Mouse (Mus musculus): ENCODE measurements around the gene Luzp2. TPM values are rescaled to one million over a fixed set of nuclear protein-coding genes. Genes with fewer than 3 reads are reported as not detected.
A peak's percentile ranks its signal among the peaks of the same experiment; 100 is the strongest.
"Not testable (repeated sequence)": the region's sequence is repeated elsewhere in the genome, so short reads cannot be mapped to it uniquely, and the experiment has no call there.

Gene Luzp2
- total RNA-seq, 2 experiments from 2014 or later = not detected

DNA sequence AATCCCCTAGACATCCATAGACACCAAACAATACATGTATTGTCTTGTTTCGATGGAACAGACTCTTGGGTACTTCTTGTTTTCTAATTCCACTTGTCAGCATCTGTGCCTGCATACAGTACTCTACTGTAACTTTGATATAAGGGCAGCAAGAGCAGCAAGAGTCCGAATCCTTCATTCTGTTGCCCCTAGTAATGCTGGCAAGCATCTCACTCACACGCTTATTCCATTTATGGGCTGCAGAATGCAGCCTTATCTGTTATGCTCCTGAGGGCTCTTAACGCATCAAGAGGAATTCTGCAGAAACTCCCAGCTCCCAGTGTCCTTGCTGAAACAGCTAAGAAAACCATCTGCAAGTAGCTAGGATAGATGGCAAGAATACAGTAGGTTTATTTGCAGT lies 145.3 kb downstream of the Luzp2 start:
- ATAC-seq (replicated peaks; ENCODE audit: poor library complexity) = no peak

DNA sequence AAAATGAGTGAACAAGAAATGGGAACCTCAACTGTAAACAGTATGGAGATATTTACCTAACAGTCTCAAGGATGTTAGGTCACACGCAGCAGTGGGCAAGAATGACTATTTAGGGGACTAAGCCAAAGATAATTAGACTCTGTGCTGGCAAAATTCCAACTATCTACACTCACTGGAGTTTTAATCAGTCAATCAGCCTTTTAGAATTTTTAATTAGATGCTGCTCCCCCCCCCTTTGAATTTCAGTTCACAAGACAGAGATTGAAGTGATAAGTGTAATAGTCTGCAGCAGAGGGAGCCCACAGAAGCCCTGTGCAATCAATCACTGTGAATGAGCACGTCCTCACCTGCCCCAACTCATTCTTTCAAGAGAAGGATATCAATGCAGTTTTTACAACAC lies 165.1 kb downstream of the Luzp2 start:
- ATAC-seq (replicated peaks; ENCODE audit: poor library complexity) = no peak

DNA sequence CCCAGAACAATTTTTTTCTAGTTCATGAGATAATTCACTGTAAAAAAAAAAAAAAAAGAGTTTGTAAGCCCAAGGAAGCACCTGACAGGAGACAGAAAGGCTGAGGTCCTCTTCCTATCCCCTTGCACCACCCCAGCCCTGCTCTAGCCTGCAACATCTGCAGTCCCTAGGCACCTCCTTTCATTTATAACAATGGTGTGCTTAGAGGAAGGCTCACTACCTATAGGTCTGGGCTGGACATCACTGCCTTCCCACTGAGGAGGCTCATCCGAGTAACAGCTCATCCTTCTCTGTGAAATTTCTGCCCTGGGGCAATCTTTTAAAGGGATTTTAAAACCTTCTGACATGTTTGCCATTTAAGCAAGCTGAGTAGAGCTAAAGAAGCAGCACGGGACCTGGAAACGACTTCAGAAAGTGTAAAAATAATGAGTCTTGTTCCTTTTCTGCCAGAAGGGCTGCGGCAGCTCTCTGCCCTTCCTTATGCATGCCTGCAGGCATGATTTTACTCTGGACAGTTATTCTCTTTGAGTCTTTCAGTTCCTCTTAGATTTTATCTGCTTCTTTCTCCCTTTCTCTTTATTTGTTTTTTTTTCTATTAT lies 174.0 kb downstream of the Luzp2 start:
- ATAC-seq (replicated peaks; ENCODE audit: poor library complexity) = no peak

DNA sequence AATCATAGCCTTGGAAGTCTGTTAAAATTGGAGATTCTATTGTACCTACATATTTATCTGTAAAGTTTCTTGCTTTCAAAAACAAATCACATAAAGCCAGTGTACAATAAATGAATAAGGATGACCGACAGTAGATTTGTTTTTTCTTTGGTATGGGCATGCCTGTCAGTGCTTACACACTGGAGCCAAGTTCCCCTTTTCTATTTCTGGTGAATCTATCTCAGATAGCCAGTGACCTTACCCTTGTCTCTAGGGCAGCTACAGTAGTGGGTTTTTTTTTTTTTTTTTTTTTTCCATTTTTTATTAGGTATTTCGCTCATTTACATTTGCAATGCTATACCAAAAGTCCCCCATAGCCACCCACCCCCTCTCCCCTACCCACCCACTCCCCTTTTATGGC lies 298.6 kb downstream of the Luzp2 start:
- ATAC-seq (replicated peaks; ENCODE audit: poor library complexity) = not testable (repeated sequence)

DNA sequence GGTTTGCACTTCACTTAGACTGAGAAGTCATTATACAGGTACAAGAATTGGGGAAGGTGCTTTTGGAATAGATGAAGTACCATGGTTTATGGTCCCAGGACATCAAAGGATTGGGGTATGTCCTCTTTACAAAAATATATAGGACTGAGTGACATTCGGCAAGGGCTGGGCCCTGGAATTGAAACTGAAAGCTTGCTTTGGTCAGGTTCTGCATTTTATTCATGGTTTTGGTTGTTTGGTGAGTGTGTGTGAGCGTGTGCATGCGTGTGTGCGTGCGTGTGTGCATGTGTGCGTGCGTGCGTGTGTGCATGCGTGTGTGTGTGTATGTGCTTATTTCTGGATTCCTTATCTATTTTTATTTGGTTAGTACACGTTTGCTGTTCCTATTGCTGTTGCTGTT lies 353.6 kb downstream of the Luzp2 start:
- ATAC-seq (replicated peaks; ENCODE audit: poor library complexity) = peak; percentile 82

DNA sequence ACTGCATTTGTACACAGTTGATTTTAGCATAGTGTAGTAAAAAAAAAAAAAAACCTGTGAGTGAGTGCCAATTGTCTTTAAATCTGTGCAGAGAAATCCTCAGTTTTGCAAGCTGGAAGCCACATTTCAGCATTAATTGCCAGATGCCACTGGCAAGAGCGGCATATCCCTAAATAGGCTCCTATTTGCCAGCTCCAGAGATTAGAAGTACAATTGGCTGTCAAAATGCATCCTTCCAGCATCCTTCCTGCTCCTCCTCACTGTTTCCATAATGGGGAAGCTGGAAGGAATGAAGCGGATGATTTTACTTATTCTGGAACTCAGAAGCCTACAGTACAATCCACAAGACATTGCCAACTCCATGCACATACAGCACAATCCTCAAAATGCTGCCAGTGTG lies 354.2 kb downstream of the Luzp2 start:
- ATAC-seq (replicated peaks; ENCODE audit: poor library complexity) = no peak

DNA sequence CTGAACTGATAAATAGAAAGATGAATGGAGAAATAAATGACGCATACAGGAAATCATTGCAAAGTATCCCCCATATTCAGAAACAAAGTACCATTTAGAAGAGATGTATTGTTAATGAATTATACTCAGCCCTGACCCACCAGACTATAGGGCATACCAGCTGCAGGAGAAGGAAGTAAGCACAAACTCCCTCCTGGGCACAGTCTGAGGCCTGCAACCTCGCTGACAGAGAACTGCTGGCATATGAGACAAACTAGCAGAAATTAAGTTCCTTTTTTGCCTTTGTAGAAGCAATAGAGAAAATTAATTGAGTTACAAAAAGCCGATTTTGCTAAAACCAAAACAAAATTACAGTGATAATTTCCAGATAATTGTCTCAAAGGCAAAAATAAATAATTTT lies 355.4 kb downstream of the Luzp2 start:
- ATAC-seq (replicated peaks; ENCODE audit: poor library complexity) = peak; percentile 60

DNA sequence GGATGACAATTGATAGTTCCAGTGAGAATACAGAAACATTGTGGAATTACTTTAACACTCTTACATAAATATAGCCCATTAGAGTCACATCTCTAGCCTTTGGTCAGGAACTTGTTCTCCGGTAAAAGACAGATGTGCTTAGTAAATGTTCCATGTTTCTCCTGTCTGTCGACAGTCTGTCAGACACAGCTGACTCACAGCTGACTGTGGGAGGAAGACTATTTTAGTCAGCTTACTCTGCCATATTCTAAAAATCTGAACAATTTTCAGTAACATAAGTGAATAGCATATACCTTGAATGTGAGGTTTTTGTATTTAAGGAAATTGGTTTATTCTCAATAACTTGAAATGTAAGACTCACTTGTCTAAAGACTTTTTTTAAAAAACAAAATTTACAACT lies 363.5 kb downstream of the Luzp2 start:
- ATAC-seq (replicated peaks; ENCODE audit: poor library complexity) = no peak

DNA sequence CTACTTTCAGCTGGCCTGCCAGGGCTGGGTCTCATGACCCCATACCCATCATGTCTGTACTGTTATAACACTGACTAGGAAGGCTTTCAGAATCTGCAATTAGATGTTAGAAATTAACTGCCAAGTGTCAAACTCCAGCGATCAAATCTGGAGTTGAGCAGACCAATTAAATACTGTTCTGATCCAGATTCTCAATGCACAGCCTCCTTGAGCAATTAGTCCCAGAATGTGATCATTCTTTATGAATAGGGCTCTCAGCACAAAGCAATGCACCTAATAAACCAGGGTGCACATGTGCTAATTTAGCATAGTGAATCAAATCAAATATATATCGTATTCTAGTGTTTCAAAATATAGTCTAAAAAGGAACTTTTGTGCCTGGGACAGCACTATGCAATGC lies 387.7 kb downstream of the Luzp2 start:
- no peak for ATAC-seq (replicated peaks; ENCODE audit: poor library complexity)

DNA sequence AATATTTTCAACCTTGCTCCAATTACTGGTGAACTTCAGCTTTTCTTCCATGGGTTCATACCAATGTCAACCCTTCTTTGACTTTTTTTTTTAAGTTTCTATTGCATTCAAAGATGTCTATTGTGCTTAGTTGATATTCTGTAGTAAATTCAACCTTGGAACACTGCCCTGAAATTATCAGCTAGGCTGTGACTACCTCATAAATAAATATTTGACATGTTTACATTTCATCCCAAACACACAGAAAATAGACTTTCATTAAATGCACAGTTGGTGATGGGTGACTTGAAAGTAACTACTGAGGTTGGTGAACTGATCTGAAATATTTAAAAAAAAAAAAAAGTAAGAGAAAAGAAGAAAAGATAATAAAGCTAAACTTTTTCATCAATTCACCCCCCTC lies 394.1 kb downstream of the Luzp2 start:
- ATAC-seq (replicated peaks; ENCODE audit: poor library complexity) = no peak
